Mouse (Mus musculus) retina, postnatal 7 days (tissue): ENCODE measurements around the gene Bbc3.
"Not testable (repeated sequence)": the region's sequence is repeated elsewhere in the genome, so short reads cannot be mapped to it uniquely, and the experiment has no call there.

Experiments
- DNase-seq: peaks from one replicate; pipeline ENCODE4 v3.0.0-alpha.2; 2012; ENCODE audit warnings: low read depth, low spot score

The Bbc3 gene

GRCm38 (mm10) chr7:16294346-16294745, 13.8 kb upstream of the Bbc3 start:
- no peak for DNase-seq

- DNase-seq, result peak; percentile 81
These were observed 13.4 kb upstream of the Bbc3 start for GRCm38 (mm10) chr7:16294837-16295236.

GRCm38 (mm10) chr7:16295321-16295900, 12.8 kb upstream of the Bbc3 start:
- DNase-seq, result no peak

GRCm38 (mm10) chr7:16296146-16296545, 12.0 kb upstream of the Bbc3 start:
- DNase-seq, result no peak

GRCm38 (mm10) chr7:16296766-16297390, 11.3 kb upstream of the Bbc3 start:
- DNase-seq, result peak; percentile 85

GRCm38 (mm10) chr7:16297616-16298015, 10.6 kb upstream of the Bbc3 start:
- DNase-seq, result no peak

GRCm38 (mm10) chr7:16298927-16299326, 9.3 kb upstream of the Bbc3 start:
- DNase-seq, result no peak

- DNase-seq, result peak; percentile 82
These were observed 8.7 kb upstream of the Bbc3 start for GRCm38 (mm10) chr7:16299419-16300035.

GRCm38 (mm10) chr7:16307141-16307540, 1.1 kb upstream of the Bbc3 start:
- not testable (repeated sequence) for DNase-seq

- DNase-seq, result no peak
These were observed 543 bp downstream of the Bbc3 start for GRCm38 (mm10) chr7:16308555-16309317.

GRCm38 (mm10) chr7:16309318-16310019, 1.3 kb downstream of the Bbc3 start:
- no peak for DNase-seq

GRCm38 (mm10) chr7:16310020-16310520, 1.9 kb downstream of the Bbc3 start:
- DNase-seq, result no peak

- no peak for DNase-seq
These were observed 2.6 kb downstream of the Bbc3 start for GRCm38 (mm10) chr7:16310521-16311452.

- no peak for DNase-seq
These were observed 3.3 kb downstream of the Bbc3 start for GRCm38 (mm10) chr7:16311453-16312004.

GRCm38 (mm10) chr7:16312011-16312671, 3.9 kb downstream of the Bbc3 start:
- no peak for DNase-seq

- DNase-seq, result no peak
These were observed 4.6 kb downstream of the Bbc3 start for GRCm38 (mm10) chr7:16312672-16313311.

GRCm38 (mm10) chr7:16313481-16314220, 5.5 kb downstream of the Bbc3 start:
- peak; percentile 66 for DNase-seq

- no peak for DNase-seq
These were observed 6.1 kb downstream of the Bbc3 start for GRCm38 (mm10) chr7:16314221-16314775.
